ENCODE assay signal across 8 mouse cellular contexts in genomic region chr7:120102164-120102972, GRCm38 (mm10). TPM values are rescaled to one million over a fixed set of nuclear protein-coding genes. Genes with fewer than 3 reads are reported as not detected.
DNase-seq lines count a peak whose midpoint lies in the region; ATAC-seq and TF ChIP-seq lines count a peak whose summit lies in the region.

Gene Tmem159, plus strand, starts transcription at chr7:120102353.

- no peaks in the 10 kb centered on the region for H3K36me3 ChIP-seq in ES-Bruce4 (ENCODE audit: control insufficient read depth, insufficient read depth, low read length, poor library complexity, severe bottlenecking)
- no peaks in the 10 kb centered on the region for H3K36me3 ChIP-seq in forebrain, embryonic 14.5 days (ENCODE audit: control insufficient read depth, insufficient read depth, low read length)
- no peaks in the 10 kb centered on the region for H3K36me3 ChIP-seq in heart, postnatal 0 days (replicated peaks; ENCODE audit: control insufficient read depth, insufficient read depth, low read length)
- H3K36me3 ChIP-seq in liver, embryonic 16.5 days (ENCODE audit: control insufficient read depth, insufficient read depth) = no peaks in the 10 kb centered on the region
- H3K36me3 ChIP-seq in neural tube, embryonic 11.5 days (ENCODE audit: control insufficient read depth, insufficient read depth, low read length) = no peaks in the 10 kb centered on the region
- no peaks in the 10 kb centered on the region for H3K36me3 ChIP-seq in stomach, embryonic 15.5 days

- H3K27ac ChIP-seq in ES-Bruce4 (ENCODE audit: insufficient read depth, low read length) = no peak within 1 kb of the TSS
- no peak within 1 kb of the TSS for H3K27ac ChIP-seq in forebrain, embryonic 14.5 days (ENCODE audit: low read depth, low read length)
- H3K27ac ChIP-seq in heart, postnatal 0 days (ENCODE audit: low read depth) = peak within 1 kb of the TSS; percentile 64
- H3K27ac ChIP-seq in liver, embryonic 16.5 days (ENCODE audit: low read length) = no peak within 1 kb of the TSS
- no peak within 1 kb of the TSS for H3K27ac ChIP-seq in neural tube, embryonic 11.5 days (ENCODE audit: low read depth, low read length)
- peak within 1 kb of the TSS; percentile 72 for H3K27ac ChIP-seq in stomach, embryonic 15.5 days

- no peaks in the 10 kb centered on the region for H3K9me3 ChIP-seq in ES-Bruce4 (replicated peaks; ENCODE audit: control insufficient read depth, insufficient read depth, low read length, poor library complexity, severe bottlenecking)
- no peaks in the 10 kb centered on the region for H3K9me3 ChIP-seq in forebrain, embryonic 14.5 days (replicated peaks; ENCODE audit: control insufficient read depth, low read length)
- H3K9me3 ChIP-seq in heart, postnatal 0 days (replicated peaks; ENCODE audit: control insufficient read depth, low read length) = no peaks in the 10 kb centered on the region
- no peaks in the 10 kb centered on the region for H3K9me3 ChIP-seq in liver, embryonic 16.5 days (replicated peaks; ENCODE audit: control insufficient read depth, low read length)
- H3K9me3 ChIP-seq in neural tube, embryonic 11.5 days (ENCODE audit: control insufficient read depth, low read length) = no peaks in the 10 kb centered on the region
- H3K9me3 ChIP-seq in stomach, embryonic 15.5 days = no peaks in the 10 kb centered on the region

- peak within 1 kb of the TSS; percentile 78 for H3K4me3 ChIP-seq in ES-Bruce4 (ENCODE audit: low read depth, low read length)
- peak within 1 kb of the TSS; percentile 40 for H3K4me3 ChIP-seq in forebrain, embryonic 14.5 days (ENCODE audit: low read depth, low read length)
- H3K4me3 ChIP-seq in heart, postnatal 0 days (ENCODE audit: low read depth, low read length) = peak within 1 kb of the TSS; percentile 86
- H3K4me3 ChIP-seq in liver, embryonic 16.5 days (ENCODE audit: low read depth, low read length) = peak within 1 kb of the TSS; percentile 64
- H3K4me3 ChIP-seq in neural tube, embryonic 11.5 days (ENCODE audit: low read depth, low read length) = peak within 1 kb of the TSS; percentile 57
- peak within 1 kb of the TSS; percentile 80 for H3K4me3 ChIP-seq in stomach, embryonic 15.5 days (replicated peaks)

- peak; percentile 85 for ATAC-seq in cerebellum, adult (ENCODE audit: insufficient number of reproducible peaks, low FRiP score, low TSS enrichment)
- peak; percentile 79 for ATAC-seq in forebrain, embryonic 14.5 days
- ATAC-seq in heart, postnatal 0 days (ENCODE audit: insufficient read depth, low read depth) = peak; percentile 93
- ATAC-seq in liver, embryonic 16.5 days (ENCODE audit: low read depth) = peak; percentile 85
- ATAC-seq in neural tube, embryonic 11.5 days (ENCODE audit: insufficient read depth, low FRiP score, low TSS enrichment) = peak; percentile 93
- ATAC-seq in stomach, embryonic 15.5 days (ENCODE audit: insufficient read depth, low FRiP score, low read depth) = peak; percentile 93

- peak; percentile 74 for DNase-seq in forebrain, embryonic 14.5 days (ENCODE audit: low spot score)
- peak; percentile 77 for DNase-seq in heart, postnatal 0 days (ENCODE audit: low spot score)
- DNase-seq in kidney, postnatal 36 days = peak; percentile 94 to 95
- DNase-seq in neural tube, embryonic 11.5 days (ENCODE audit: low spot score) = peak; percentile 90

- WGBS in forebrain, embryonic 14.5 days = 2% methylated on average over 42 of the region's 42 CpGs
- under 1% methylated on average over 42 of the region's 42 CpGs for WGBS in heart, postnatal 0 days
- WGBS in liver, embryonic 16.5 days (ENCODE audit: insufficient replicate concordance) = under 1% methylated on average over 42 of the region's 42 CpGs
- under 1% methylated on average over 41 of the region's 42 CpGs for WGBS in neural tube, embryonic 11.5 days
- WGBS in stomach, embryonic 15.5 days = under 1% methylated on average over 42 of the region's 42 CpGs

- TF ChIP-seq EP300 in ES-Bruce4 (IDR thresholded peaks at IDR 0.05; ENCODE audit: insufficient read depth, low read depth, low read length) = 0 out of 2 replicates have a peak, but pooled peaks have one; percentile 12
- no peak for TF ChIP-seq EP300 in heart, postnatal 0 days (IDR thresholded peaks at IDR 0.05; ENCODE audit: low read depth)

- H3K4me2 ChIP-seq in forebrain, embryonic 14.5 days (ENCODE audit: low read length) = peak within 1 kb of the TSS; percentile 69
- peak within 1 kb of the TSS; percentile 97 for H3K4me2 ChIP-seq in heart, postnatal 0 days (ENCODE audit: low read depth, low read length)
- peak within 1 kb of the TSS; percentile 75 for H3K4me2 ChIP-seq in liver, embryonic 16.5 days (ENCODE audit: low read depth, low read length)
- H3K4me2 ChIP-seq in neural tube, embryonic 11.5 days (ENCODE audit: low read depth) = peak within 1 kb of the TSS; percentile 86
- H3K4me2 ChIP-seq in stomach, embryonic 15.5 days = peak within 1 kb of the TSS; percentile 91

- H3K4me1 ChIP-seq in ES-Bruce4 (ENCODE audit: control insufficient read depth, insufficient read depth, low read length) = peaks cover 4% of the 10 kb centered on the region
- peaks cover 10% of the 10 kb centered on the region for H3K4me1 ChIP-seq in forebrain, embryonic 14.5 days (ENCODE audit: control insufficient read depth, insufficient read depth, low read length)
- H3K4me1 ChIP-seq in heart, postnatal 0 days (ENCODE audit: control insufficient read depth, insufficient read depth) = peaks cover 16% of the 10 kb centered on the region
- H3K4me1 ChIP-seq in liver, embryonic 16.5 days (ENCODE audit: control insufficient read depth, low read depth, low read length) = peaks cover 3% of the 10 kb centered on the region
- H3K4me1 ChIP-seq in neural tube, embryonic 11.5 days (ENCODE audit: control insufficient read depth, insufficient read depth, low read length) = peaks cover 3% of the 10 kb centered on the region; the same call in 1 of the 2 replicates
- peaks cover 8% of the 10 kb centered on the region for H3K4me1 ChIP-seq in stomach, embryonic 15.5 days

- no peak for TF ChIP-seq CTCF in ES-Bruce4 (IDR thresholded peaks at IDR 0.05; ENCODE audit: low read depth, low read length)
- TF ChIP-seq CTCF in heart, postnatal 0 days (IDR thresholded peaks at IDR 0.05; ENCODE audit: low read depth) = no peak

- H3K27me3 ChIP-seq in ES-Bruce4 (ENCODE audit: control insufficient read depth, insufficient read depth, low read length, poor library complexity, severe bottlenecking) = no peaks in the 10 kb centered on the region
- H3K27me3 ChIP-seq in forebrain, embryonic 14.5 days (replicated peaks; ENCODE audit: control insufficient read depth, insufficient read depth, low read length) = peaks cover 15% of the 10 kb centered on the region; the same call in 1 of the 2 replicates
- no peaks in the 10 kb centered on the region for H3K27me3 ChIP-seq in heart, postnatal 0 days (ENCODE audit: control insufficient read depth, insufficient read depth, low read length)
- peaks cover 3% of the 10 kb centered on the region; the same call in 1 of the 2 replicates for H3K27me3 ChIP-seq in liver, embryonic 16.5 days (ENCODE audit: control insufficient read depth, insufficient read depth, low read depth, low read length)
- H3K27me3 ChIP-seq in neural tube, embryonic 11.5 days (ENCODE audit: control insufficient read depth, insufficient read depth, low read length) = no peaks in the 10 kb centered on the region
- H3K27me3 ChIP-seq in stomach, embryonic 15.5 days (replicated peaks) = no peaks in the 10 kb centered on the region

- peak; percentile 47 for TF ChIP-seq POLR2A in ES-Bruce4 (IDR thresholded peaks at IDR 0.05; ENCODE audit: insufficient read depth, low read length)

- peak within 1 kb of the TSS; percentile 23 for H3K9ac ChIP-seq in ES-Bruce4 (ENCODE audit: low read depth, poor library complexity, severe bottlenecking)
- peak within 1 kb of the TSS; percentile 57; the same call in 1 of the 2 replicates for H3K9ac ChIP-seq in forebrain, embryonic 14.5 days (ENCODE audit: low read length)
- H3K9ac ChIP-seq in heart, postnatal 0 days (replicated peaks; ENCODE audit: low read depth, low read length) = peak within 1 kb of the TSS; percentile 61
- peak within 1 kb of the TSS; percentile 44; the same call in 1 of the 2 replicates for H3K9ac ChIP-seq in liver, embryonic 16.5 days (ENCODE audit: low read depth, low read length)
- peak within 1 kb of the TSS; percentile 42 for H3K9ac ChIP-seq in neural tube, embryonic 11.5 days (ENCODE audit: low read length)
- peak within 1 kb of the TSS; percentile 57 for H3K9ac ChIP-seq in stomach, embryonic 15.5 days

RNA-seq across cellular contexts. Expression of gene Tmem159, which starts in this region (rescaled TPM):
- polyA plus RNA-seq in ES-Bruce4 (2011; ENCODE audit: insufficient read depth, insufficient read length, low read depth, missing spikeins) = 13.7 and 14.5 TPM in 2 replicates
- 6.8 and 7.1 TPM in 2 replicates for polyA plus RNA-seq in forebrain, embryonic 14.5 days (2014; fragmentation: Nextera tagmentation; extraction: Ambion mirVana)
- 24.7 and 25.2 TPM in 2 replicates for total RNA-seq in heart, postnatal 0 days (2014; rRNA removed; ENCODE audit: low replicate concordance)
- polyA plus RNA-seq in heart, postnatal 0 days (2015; fragmentation: Nextera tagmentation; extraction: Ambion mirVana) = 20.6 and 35.4 TPM in 2 replicates
- polyA plus RNA-seq in liver, embryonic 16.5 days (2015; fragmentation: Nextera tagmentation; extraction: Ambion mirVana) = 2.2 and 3.0 TPM in 2 replicates
- polyA plus RNA-seq in neural tube, embryonic 11.5 days (2014; fragmentation: Nextera tagmentation; extraction: Ambion mirVana) = 16.6 and 20.5 TPM in 2 replicates
- polyA plus RNA-seq in stomach, embryonic 15.5 days (2015; fragmentation: Nextera tagmentation; extraction: Ambion mirVana) = 33.2 and 45.4 TPM in 2 replicates

Comparison
In these comparisons a context has a peak if more than half of its experiments do, and no peak if none do; other contexts are left out.
1. H3K27ac ChIP-seq: peak in heart, postnatal 0 days (single experiment) and stomach, embryonic 15.5 days (single experiment); none in ES-Bruce4 (single experiment), forebrain, embryonic 14.5 days (single experiment), liver, embryonic 16.5 days (single experiment) and neural tube, embryonic 11.5 days (single experiment).
2. Peak in every context shown above with its lines, with median percentiles within 50 percentile points of each other: H3K4me3 ChIP-seq, H3K9ac ChIP-seq, ATAC-seq, DNase-seq and H3K4me2 ChIP-seq.